Comparison of ENCODE assay signal across 19 mouse cellular contexts in genomic region chr17:75646982-75647381, GRCm38 (mm10).
DNase-seq lines count a peak whose midpoint lies in the region; ATAC-seq and TF ChIP-seq lines count a peak whose summit lies in the region.
"Had no signal": no experiment of that assay in that cellular context is flagged by ENCODE, and none has a peak within 500 bp of the region (broad histone marks: within the 10 kb centered on the region; RNA-seq: fewer than 3 reads in every experiment).

No protein-coding gene starts in this region.

- H3K36me3 ChIP-seq in hindbrain, embryonic 11.5 days (ENCODE audit: control insufficient read depth, insufficient read depth, low read length): no peaks in the 10 kb centered on the region
- H3K36me3 ChIP-seq in hindbrain, embryonic 10.5 days: no peaks in the 10 kb centered on the region
- H3K36me3 ChIP-seq in hindbrain, postnatal 0 days (ENCODE audit: insufficient read depth, low read length): no peaks in the 10 kb centered on the region
- no peaks in the 10 kb centered on the region for H3K36me3 ChIP-seq in heart, embryonic 10.5 days
- H3K36me3 ChIP-seq: limb, embryonic 13.5 days; liver, embryonic 12.5 days had no signal

- H3K9me3 ChIP-seq in hindbrain, embryonic 11.5 days (ENCODE audit: control insufficient read depth, low read length): no peaks in the 10 kb centered on the region
- no peaks in the 10 kb centered on the region for H3K9me3 ChIP-seq in hindbrain, embryonic 10.5 days
- H3K9me3 ChIP-seq in hindbrain, postnatal 0 days (ENCODE audit: low read length): no peaks in the 10 kb centered on the region
- H3K9me3 ChIP-seq in heart, embryonic 10.5 days: no peaks in the 10 kb centered on the region
- H3K9me3 ChIP-seq: limb, embryonic 13.5 days; liver, embryonic 12.5 days had no signal

- TF ChIP-seq CTCF in hindbrain, postnatal 0 days (IDR thresholded peaks at IDR 0.05; ENCODE audit: low read depth): no peak

- H3K27ac ChIP-seq in hindbrain, embryonic 11.5 days (ENCODE audit: low read depth, low read length): no peak overlapping the region
- H3K27ac ChIP-seq in hindbrain, embryonic 10.5 days: no peak overlapping the region
- H3K27ac ChIP-seq in hindbrain, postnatal 0 days: no peak overlapping the region
- H3K27ac ChIP-seq in heart, embryonic 10.5 days: no peak overlapping the region
- H3K27ac ChIP-seq: layer of hippocampus, adult 2 months; limb, embryonic 13.5 days; liver, embryonic 12.5 days had no signal

- DNase-seq in cerebellum, postnatal 10 days: peak; percentile 23 to 35
- DNase-seq in cerebellum, postnatal 36 days: no peak
- DNase-seq in hindbrain, embryonic 11.5 days (ENCODE audit: low spot score): peak; percentile 34
- no peak for DNase-seq in hindbrain, embryonic 10.5 days (ENCODE audit: low spot score)
- peak; percentile 8 for DNase-seq in R1 (ENCODE audit: low read depth, low spot score)
- peak; percentile 53 for DNase-seq in hindbrain, postnatal 0 days (ENCODE audit: low spot score)
- no peak for DNase-seq in thymus, postnatal 10 days (ENCODE audit: low spot score in 2 of 2)
- DNase-seq in heart, embryonic 10.5 days (ENCODE audit: low spot score): no peak
- DNase-seq: adrenal gland, postnatal 36 days; cerebellum, adult 11-12 months; kidney, adult 9 months; kidney, postnatal 14 days; lung, adult 18-20 months; lung, postnatal 10 days; right cerebral cortex, postnatal 14 days had no signal

- no peak overlapping the region for H3K4me3 ChIP-seq in hindbrain, embryonic 11.5 days (ENCODE audit: low read depth, low read length)
- no peak overlapping the region for H3K4me3 ChIP-seq in hindbrain, embryonic 10.5 days
- no peak overlapping the region for H3K4me3 ChIP-seq in hindbrain, postnatal 0 days (ENCODE audit: low read length)
- no peak overlapping the region for H3K4me3 ChIP-seq in heart, embryonic 10.5 days
- H3K4me3 ChIP-seq: layer of hippocampus, adult 2 months; limb, embryonic 13.5 days; liver, embryonic 12.5 days had no signal

- ATAC-seq in hindbrain, embryonic 11.5 days (ENCODE audit: low FRiP score): 0 out of 2 replicates have a peak, but pooled peaks have one; percentile 60
- no peak for ATAC-seq in hindbrain, postnatal 0 days
- ATAC-seq: intestine, embryonic 16.5 days; liver, embryonic 12.5 days had no signal

- no peaks in the 10 kb centered on the region for H3K27me3 ChIP-seq in hindbrain, embryonic 11.5 days (ENCODE audit: control insufficient read depth, insufficient read depth, low read length)
- no peaks in the 10 kb centered on the region for H3K27me3 ChIP-seq in hindbrain, embryonic 10.5 days (ENCODE audit: insufficient read depth, poor library complexity, severe bottlenecking)
- H3K27me3 ChIP-seq in hindbrain, postnatal 0 days (ENCODE audit: insufficient read depth, low read length): no peaks in the 10 kb centered on the region
- no peaks in the 10 kb centered on the region for H3K27me3 ChIP-seq in heart, embryonic 10.5 days (ENCODE audit: insufficient read depth, poor library complexity, severe bottlenecking)
- H3K27me3 ChIP-seq: limb, embryonic 13.5 days; liver, embryonic 12.5 days had no signal

- 66% methylated on average over 11 of the region's 11 CpGs for WGBS in hindbrain, embryonic 11.5 days
- WGBS in hindbrain, embryonic 10.5 days: 77% methylated on average over 11 of the region's 11 CpGs
- 32% methylated on average over 11 of the region's 11 CpGs for WGBS in hindbrain, postnatal 0 days
- 86% methylated on average over 11 of the region's 11 CpGs for WGBS in heart, embryonic 10.5 days

- H3K9ac ChIP-seq in hindbrain, embryonic 11.5 days (ENCODE audit: low read depth, low read length): no peak overlapping the region
- H3K9ac ChIP-seq in hindbrain, postnatal 0 days (replicated peaks; ENCODE audit: low read length): no peak overlapping the region
- H3K9ac ChIP-seq: limb, embryonic 13.5 days; liver, embryonic 12.5 days had no signal

- H3K4me1 ChIP-seq in hindbrain, embryonic 11.5 days (replicated peaks; ENCODE audit: control insufficient read depth, insufficient read depth, low read length): no peaks in the 10 kb centered on the region
- no peaks in the 10 kb centered on the region for H3K4me1 ChIP-seq in hindbrain, embryonic 10.5 days (replicated peaks)
- H3K4me1 ChIP-seq in hindbrain, postnatal 0 days (ENCODE audit: insufficient read depth, low read length): no peaks in the 10 kb centered on the region
- no peaks in the 10 kb centered on the region for H3K4me1 ChIP-seq in heart, embryonic 10.5 days
- H3K4me1 ChIP-seq: limb, embryonic 13.5 days; liver, embryonic 12.5 days had no signal

- H3K4me2 ChIP-seq in hindbrain, embryonic 11.5 days (replicated peaks; ENCODE audit: low read depth, low read length): no peak overlapping the region
- peak overlapping the region; percentile 39 for H3K4me2 ChIP-seq in hindbrain, postnatal 0 days (ENCODE audit: low read depth, low read length)
- H3K4me2 ChIP-seq: limb, embryonic 13.5 days; liver, embryonic 12.5 days had no signal

Comparison
In these comparisons a context has a peak if more than half of its experiments do, and no peak if none do; other contexts are left out.
1. DNase-seq: peak in cerebellum, postnatal 10 days (2 of 2), hindbrain, embryonic 11.5 days (single experiment), R1 (single experiment) and hindbrain, postnatal 0 days (single experiment); none in cerebellum, postnatal 36 days (0 of 2), hindbrain, embryonic 10.5 days (single experiment), thymus, postnatal 10 days (0 of 2) and heart, embryonic 10.5 days (single experiment).